Mouse (Mus musculus) lung, postnatal 0 days (tissue): ENCODE measurements around the gene Zfp52. TPM values are rescaled to one million over a fixed set of nuclear protein-coding genes. Genes with fewer than 3 reads are reported as not detected.

Source experiments
- ATAC-seq: fragments of 200-750 bp; cut with Nextera tagmentation; 2 replicates; pipeline ENCODE4 v1.8.0; 2017; ENCODE audit warnings: moderate library complexity
- DNase-seq: peaks from one replicate; pipeline ENCODE4 v3.0.0-alpha.2; 2016; ENCODE audit warnings: low spot score
- H3K27ac ChIP-seq: fragments of 300-500 bp; sonication (generic); 2 replicates; pipeline ENCODE4 v1.5.1; 2014; ENCODE audit warnings: antibody characterized with exemption, mild to moderate bottlenecking, low read length, mixed read lengths
- H3K27me3 ChIP-seq: fragments of 300-500 bp; sonication (generic); replicated peaks from 2 replicates; pipeline ENCODE4 v1.6.1; 2014; ENCODE audit warnings: low read length, mixed read lengths; ENCODE audit not compliant: insufficient read depth
- H3K36me3 ChIP-seq: fragments of 300-500 bp; sonication (generic); 2 replicates; pipeline ENCODE4 v1.6.1; 2014; ENCODE audit warnings: low read length, mixed read lengths; ENCODE audit not compliant: insufficient read depth
- H3K4me1 ChIP-seq: fragments of 300-500 bp; sonication (generic); 2 replicates; pipeline ENCODE4 v1.6.1; 2014; ENCODE audit warnings: antibody characterized with exemption, low read depth, low read length, mixed read lengths; ENCODE audit not compliant: insufficient read depth
- H3K4me2 ChIP-seq: fragments of 300-500 bp; sonication (generic); replicated peaks from 2 replicates; pipeline ENCODE4 v1.6.1; 2014; ENCODE audit warnings: low read depth, mild to moderate bottlenecking, low read length, moderate library complexity, mixed read lengths
- H3K4me3 ChIP-seq: fragments of 300-500 bp; sonication (generic); 2 replicates; pipeline ENCODE4 v1.5.1; 2014; ENCODE audit warnings: low read depth, low read length
- H3K9ac ChIP-seq: fragments of 300-500 bp; sonication (generic); replicated peaks from 2 replicates; pipeline ENCODE4 v1.6.1; 2014; ENCODE audit warnings: low read depth, mild to moderate bottlenecking
- H3K9me3 ChIP-seq: fragments of 300-500 bp; sonication (generic); 2 replicates; pipeline ENCODE4 v1.6.1; 2016; ENCODE audit warnings: low read length, mixed read lengths
- CTCF ChIP-seq: IDR thresholded peaks from 2 replicates; pipeline ENCODE4 v1.5.1; 2016; ENCODE audit warnings: antibody characterized with exemption, mild to moderate bottlenecking
- EP300 ChIP-seq: IDR thresholded peaks from 2 replicates; pipeline ENCODE4 v1.6.1; 2016; ENCODE audit warnings: antibody characterized with exemption, mild to moderate bottlenecking, control low read depth
- WGBS: fragments of 180-500 bp; shearing (Covaris S2); extraction: QIAGEN DNeasy Blood & Tissue Kit; methylation state at CpG from one replicate; pipeline ENCODE4 v1.1.7; 2014; 5-methylcytosine and 5-hydroxymethylcytosine counted together
- polyA plus RNA-seq: library from polyadenylated mRNA; unstranded; fragments of >200 nt; fragmentation: Nextera tagmentation; extraction: Ambion mirVana; gene quantifications from 2 replicates; pipeline ENCODE4 v1.2.1, GENCODE M21; 2015

The Zfp52 gene
- polyA plus RNA-seq, 1 experiment from 2014 or later = 3.9 TPM

- H3K27ac ChIP-seq = no peak overlapping the region
- TF ChIP-seq EP300 = no peak
- no peak for TF ChIP-seq CTCF
- no peak overlapping the region for H3K4me3 ChIP-seq
- peaks cover 7% of the 10 kb centered on the region; the same call in 1 of the 2 replicates for H3K4me1 ChIP-seq
- no peak overlapping the region for H3K9ac ChIP-seq
- no peaks in the 10 kb centered on the region for H3K27me3 ChIP-seq
- no peaks in the 10 kb centered on the region for H3K9me3 ChIP-seq
- ATAC-seq = no peak
- no peak overlapping the region for H3K4me2 ChIP-seq
- H3K36me3 ChIP-seq = no peaks in the 10 kb centered on the region
- DNase-seq = peak; percentile 26
- 20% methylated on average over 2 of the region's 2 CpGs for WGBS
These were observed 1.3 kb downstream of the Zfp52 start for GRCm38 (mm10) chr17:21536676-21537075.

- DNase-seq (no peak), ATAC-seq (no peak)
- no peak overlapping the region for H3K9ac ChIP-seq
- no peak overlapping the region for H3K27ac ChIP-seq
- peaks cover 6% of the 10 kb centered on the region; the same call in 1 of the 2 replicates for H3K36me3 ChIP-seq
- no peak for TF ChIP-seq EP300
- TF ChIP-seq CTCF = no peak
- no peaks in the 10 kb centered on the region for H3K9me3 ChIP-seq
- no peak overlapping the region for H3K4me3 ChIP-seq
- H3K4me2 ChIP-seq = no peak overlapping the region
- H3K27me3 ChIP-seq = no peaks in the 10 kb centered on the region
- WGBS = 73% methylated on average over 2 of the region's 2 CpGs
- H3K4me1 ChIP-seq = no peaks in the 10 kb centered on the region
These were observed 22.5 kb downstream of the Zfp52 start for GRCm38 (mm10) chr17:21557831-21558230.

GRCm38 (mm10) chr17:21566220-21566619, 30.9 kb downstream of the Zfp52 start:
- DNase-seq = peak; percentile 93
- WGBS = 0% methylated on average over 5 of the region's 5 CpGs
- Histone ChIP-seq H3K36me3 (no peaks in the 10 kb centered on the region), H3K9me3 (no peaks in the 10 kb centered on the region), H3K9ac (peak overlapping the region; percentile 59; the same call in 1 of the 2 replicates), H3K4me3 (peak overlapping the region; percentile 57), H3K27ac (peak overlapping the region; percentile 93), H3K4me2 (peak overlapping the region; percentile 62), H3K27me3 (no peaks in the 10 kb centered on the region), H3K4me1 (no peaks in the 10 kb centered on the region)
- peak; percentile 71 for TF ChIP-seq CTCF
- no peak for TF ChIP-seq EP300
- peak; percentile 79 for ATAC-seq

- Histone ChIP-seq H3K4me3 (peak within 1 kb of the TSS; percentile 57), H3K36me3 (no peaks in the 10 kb centered on the region), H3K9me3 (no peaks in the 10 kb centered on the region), H3K4me1 (no peaks in the 10 kb centered on the region), H3K4me2 (peak within 1 kb of the TSS; percentile 62), H3K9ac (peak within 1 kb of the TSS; percentile 59), H3K27me3 (no peaks in the 10 kb centered on the region), H3K27ac (peak within 1 kb of the TSS; percentile 93)
- DNase-seq (peak; percentile 98), ATAC-seq (peak; percentile 98)
- TF ChIP-seq CTCF = peak; percentile 49
- TF ChIP-seq EP300 = 0 out of 2 replicates have a peak, but pooled peaks have one; percentile 19
- WGBS = under 1% methylated on average over 29 of the region's 29 CpGs
These were observed 31.5 kb downstream of the Zfp52 start, which contains the start of gene Zfp948 for GRCm38 (mm10) chr17:21566728-21567349. TSS of gene Zfp948 (plus strand) at chr17:21567008.

GRCm38 (mm10) chr17:21567696-21568095, 32.4 kb downstream of the Zfp52 start:
- H3K27ac ChIP-seq = peak overlapping the region; percentile 57; the same call in 1 of the 2 replicates
- no peaks in the 10 kb centered on the region for H3K9me3 ChIP-seq
- H3K4me3 ChIP-seq = peak overlapping the region; percentile 57; the same call in 1 of the 2 replicates
- no peaks in the 10 kb centered on the region for H3K4me1 ChIP-seq
- H3K27me3 ChIP-seq = no peaks in the 10 kb centered on the region
- peak; percentile 75 for DNase-seq
- peak overlapping the region; percentile 62 for H3K4me2 ChIP-seq
- no peak overlapping the region for H3K9ac ChIP-seq
- ATAC-seq = no peak
- no peaks in the 10 kb centered on the region for H3K36me3 ChIP-seq
- 13% methylated on average over 1 of the region's 1 CpGs for WGBS
- TF ChIP-seq CTCF (no peak), EP300 (no peak)

- 67% methylated on average over 1 of the region's 1 CpGs for WGBS
- H3K27ac ChIP-seq = no peak overlapping the region
These were observed 43.7 kb downstream of the Zfp52 start for GRCm38 (mm10) chr17:21579080-21579479.

More at GRCm38 (mm10) chr17:21579080-21579479, 43.7 kb downstream of the Zfp52 start:
- Histone ChIP-seq H3K9me3 (no peaks in the 10 kb centered on the region), H3K4me1 (no peaks in the 10 kb centered on the region), H3K27me3 (no peaks in the 10 kb centered on the region), H3K36me3 (0 out of 2 replicates have a peak, but pooled peaks cover 7% of the 10 kb centered on the region), H3K9ac (no peak overlapping the region), H3K4me3 (no peak overlapping the region), H3K4me2 (no peak overlapping the region)
- ATAC-seq = no peak
- no peak for DNase-seq
- TF ChIP-seq CTCF = no peak
- no peak for TF ChIP-seq EP300
